Mouse (Mus musculus): ENCODE measurements around the gene Gm17509.
A peak's percentile ranks its signal among the peaks of the same experiment; 100 is the strongest.
"Not testable (repeated sequence)": the region's sequence is repeated elsewhere in the genome, so short reads cannot be mapped to it uniquely, and the experiment has no call there.

The Gm17509 gene

GRCm38 (mm10) chr13:117208236-117208635 lies 12.6 kb downstream of the Gm17509 start, which contains the start of gene Emb:
Emb (plus strand) TSS chr13:117208536.
- no peak for DNase-seq (ENCODE audit: extremely low spot score, low spot score)

- no peak for DNase-seq (ENCODE audit: extremely low spot score, low spot score)
Observed at GRCm38 (mm10) chr13:117206066-117206465, 14.8 kb downstream of the Gm17509 start.

- no peak for DNase-seq (ENCODE audit: extremely low spot score, low spot score)
Observed at GRCm38 (mm10) chr13:117204685-117205084, 16.2 kb downstream of the Gm17509 start.

- peak; percentile 45 for DNase-seq (ENCODE audit: extremely low spot score, low spot score)
Observed at GRCm38 (mm10) chr13:117202755-117203471, 18.0 kb downstream of the Gm17509 start.

- peak; percentile 82 for DNase-seq (ENCODE audit: extremely low spot score, low spot score)
Observed at GRCm38 (mm10) chr13:117198402-117199083, 22.3 kb downstream of the Gm17509 start.

- no peak for DNase-seq (ENCODE audit: extremely low spot score, low spot score)
Observed at GRCm38 (mm10) chr13:117197666-117198065, 23.2 kb downstream of the Gm17509 start.

GRCm38 (mm10) chr13:117195569-117196495 lies 25.0 kb downstream of the Gm17509 start:
- DNase-seq (ENCODE audit: extremely low spot score, low spot score), result no peak

GRCm38 (mm10) chr13:117193422-117193983 lies 27.4 kb downstream of the Gm17509 start:
- DNase-seq (ENCODE audit: extremely low spot score, low spot score), result no peak

GRCm38 (mm10) chr13:117192161-117192560 lies 28.7 kb downstream of the Gm17509 start:
- DNase-seq (ENCODE audit: extremely low spot score, low spot score), result no peak

- DNase-seq (ENCODE audit: extremely low spot score, low spot score), result no peak
Observed at GRCm38 (mm10) chr13:117185329-117185728, 35.5 kb downstream of the Gm17509 start.

GRCm38 (mm10) chr13:117183288-117183687 lies 37.6 kb downstream of the Gm17509 start:
- DNase-seq (ENCODE audit: extremely low spot score, low spot score), result no peak

- DNase-seq (ENCODE audit: extremely low spot score, low spot score), result not testable (repeated sequence)
Observed at GRCm38 (mm10) chr13:117180912-117181311, 40.0 kb downstream of the Gm17509 start.

All from neural tube, embryonic 10.5 days (tissue).